Mouse (Mus musculus) monocyte, adult 2 months (primary cell): ENCODE data around the gene Pmepa1.
A peak's percentile ranks its signal among the peaks of the same experiment; 100 is the strongest.

Experiments
- DNase-seq, 2 experiments: peaks; one replicate each; pipeline ENCODE4 v3.0.0; 2022; ENCODE audit warnings: low spot score in 2 of 2, low read depth in 1 of 2

Gene Pmepa1

GRCm38 (mm10) chr2:173187182-173187855 is 89.0 kb downstream of the Pmepa1 start:
- no peak for DNase-seq

DNA sequence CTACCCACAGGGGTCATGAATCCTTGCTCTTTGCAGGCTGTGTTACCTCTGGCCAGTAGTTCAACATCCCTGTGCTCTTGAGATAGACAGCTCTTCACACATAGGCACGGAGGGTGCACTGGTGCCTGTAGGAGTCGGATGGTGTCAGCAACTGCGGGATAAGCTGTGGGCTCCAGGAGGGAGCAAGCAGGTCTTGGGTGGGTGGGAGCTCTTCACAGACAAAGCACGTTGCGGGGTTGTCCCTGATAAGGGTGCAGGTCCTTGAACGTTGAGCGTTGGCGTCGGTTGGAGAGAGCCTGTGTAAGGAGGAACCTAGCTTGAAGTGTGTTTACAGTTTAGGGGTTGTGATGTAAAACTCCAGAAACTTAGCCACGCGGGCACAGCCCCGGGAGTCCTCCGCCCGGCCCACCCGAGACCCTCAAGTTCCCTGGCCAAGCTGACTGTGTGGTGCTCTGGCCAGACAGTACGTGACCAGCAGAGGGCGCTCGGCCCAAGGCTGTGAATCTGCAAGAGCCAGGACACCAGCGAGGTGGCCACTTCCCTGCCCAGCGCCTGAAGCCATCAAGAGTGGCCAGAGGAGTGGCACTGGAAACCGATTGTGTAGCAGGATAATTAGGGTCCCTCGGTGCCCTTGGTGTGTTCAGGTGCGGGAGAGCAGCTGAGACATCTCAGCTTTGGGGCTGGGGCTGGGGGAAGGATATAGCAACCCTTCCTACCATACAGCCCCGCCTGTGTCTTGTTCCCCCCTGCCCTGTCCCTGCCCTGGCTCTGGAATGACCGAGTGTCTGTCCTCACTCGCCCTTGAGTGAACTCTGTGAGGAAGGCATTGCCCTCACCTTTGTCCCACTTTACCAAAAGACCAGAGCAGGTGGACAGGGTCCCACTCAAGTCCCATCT is 90.0 kb downstream of the Pmepa1 start:
- DNase-seq, result peak in 1 of 2 experiments; percentile 59

- no peak for DNase-seq
These were observed 91.1 kb downstream of the Pmepa1 start for GRCm38 (mm10) chr2:173185282-173185681.

- DNase-seq, result no peak
These were observed 91.8 kb downstream of the Pmepa1 start for GRCm38 (mm10) chr2:173184475-173185080.

- no peak for DNase-seq
These were observed 92.4 kb downstream of the Pmepa1 start for GRCm38 (mm10) chr2:173183836-173184460.

- no peak for DNase-seq
These were observed 93.0 kb downstream of the Pmepa1 start for GRCm38 (mm10) chr2:173183311-173183710.

DNA sequence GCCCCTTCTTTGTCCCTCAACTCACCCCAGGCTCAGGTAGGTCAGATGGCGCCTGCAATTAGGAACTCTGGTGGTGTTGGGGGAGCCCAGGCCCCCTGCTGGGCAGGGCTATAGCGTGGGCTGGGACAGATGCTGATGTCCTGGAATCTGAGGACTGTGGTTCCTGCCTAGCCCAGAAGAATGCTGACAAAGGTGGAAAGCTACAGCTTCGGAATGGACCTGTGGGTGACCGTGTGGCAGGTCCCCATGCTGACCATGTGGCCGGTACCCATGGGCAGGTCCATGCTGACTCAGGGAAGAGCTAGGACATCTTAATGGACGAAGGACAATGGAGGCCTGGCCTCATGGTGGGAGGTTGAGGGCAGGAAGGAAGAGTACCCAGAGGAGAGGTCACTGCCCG is 93.5 kb downstream of the Pmepa1 start:
- DNase-seq, result no peak

DNA sequence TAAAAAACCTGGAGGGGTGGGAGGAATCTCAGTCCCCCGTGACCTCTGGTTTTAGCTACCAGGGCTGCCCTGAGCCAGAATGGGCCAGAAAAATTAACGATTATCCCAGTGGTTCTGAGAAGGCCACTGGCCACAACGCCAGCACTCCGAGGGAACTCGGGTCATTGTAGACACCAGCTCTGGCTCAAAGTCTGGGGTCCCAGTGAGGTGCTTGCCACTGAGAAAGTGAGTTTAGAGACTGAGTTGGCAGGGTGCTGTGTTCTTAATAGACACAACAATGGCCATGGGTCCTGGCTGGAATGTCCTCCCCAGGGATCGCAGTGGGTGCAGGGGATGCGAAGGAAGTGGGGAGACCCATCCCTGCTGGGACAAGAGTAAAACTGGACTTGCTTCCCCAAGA is 94.4 kb downstream of the Pmepa1 start:
- no peak for DNase-seq

DNA sequence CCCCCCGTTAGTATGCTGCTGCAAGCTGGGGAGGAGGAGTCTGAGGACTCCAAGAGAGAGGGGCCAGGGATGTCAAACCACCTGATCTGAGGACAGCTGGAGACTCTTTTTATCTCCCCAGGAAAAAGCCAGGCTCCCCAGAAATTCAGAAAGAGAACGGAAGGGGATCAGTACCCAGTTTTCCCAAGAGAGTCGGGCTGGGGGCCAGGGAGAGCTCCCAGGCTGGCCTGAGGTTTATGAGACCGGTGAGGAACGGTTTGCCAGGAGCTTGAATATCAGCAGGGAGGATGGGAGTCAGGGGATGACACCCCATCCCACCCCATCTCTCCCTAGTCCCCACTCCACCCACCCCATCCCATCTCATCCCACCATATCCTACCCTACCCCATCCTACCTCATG is 94.8 kb downstream of the Pmepa1 start:
- DNase-seq, result no peak

DNA sequence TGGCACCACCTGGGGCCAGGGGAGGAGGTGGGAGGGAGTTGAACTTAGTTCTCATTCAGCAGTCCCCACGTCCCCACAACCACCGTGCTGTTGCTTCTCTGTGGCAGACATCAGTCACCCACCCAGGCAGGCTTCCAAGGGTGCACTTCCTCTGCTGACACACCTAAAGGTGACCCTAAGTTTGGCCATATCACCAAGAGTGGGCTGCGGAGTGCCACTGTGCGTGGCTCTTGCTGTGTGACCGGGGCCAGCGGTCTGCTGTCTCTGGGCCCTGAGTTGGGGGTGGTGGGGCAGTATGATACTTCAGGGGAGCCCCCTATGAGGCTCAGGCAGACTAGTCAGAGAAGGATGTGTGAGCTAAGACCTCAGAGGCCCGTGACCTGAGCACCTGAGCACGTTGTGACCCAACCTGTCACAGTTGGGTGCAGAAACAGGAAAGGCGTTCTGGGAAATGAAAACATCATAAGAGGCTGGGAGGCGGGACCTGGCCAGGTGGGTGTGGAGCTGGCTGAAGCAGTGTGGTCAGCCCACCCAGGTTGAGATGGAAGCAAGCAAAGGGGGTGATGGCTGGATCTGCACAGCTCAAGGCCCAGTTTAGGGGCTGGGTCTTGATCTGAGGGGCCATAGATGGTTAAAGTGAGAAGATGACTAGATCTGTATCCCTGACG is 95.5 kb downstream of the Pmepa1 start:
- no peak for DNase-seq

DNA sequence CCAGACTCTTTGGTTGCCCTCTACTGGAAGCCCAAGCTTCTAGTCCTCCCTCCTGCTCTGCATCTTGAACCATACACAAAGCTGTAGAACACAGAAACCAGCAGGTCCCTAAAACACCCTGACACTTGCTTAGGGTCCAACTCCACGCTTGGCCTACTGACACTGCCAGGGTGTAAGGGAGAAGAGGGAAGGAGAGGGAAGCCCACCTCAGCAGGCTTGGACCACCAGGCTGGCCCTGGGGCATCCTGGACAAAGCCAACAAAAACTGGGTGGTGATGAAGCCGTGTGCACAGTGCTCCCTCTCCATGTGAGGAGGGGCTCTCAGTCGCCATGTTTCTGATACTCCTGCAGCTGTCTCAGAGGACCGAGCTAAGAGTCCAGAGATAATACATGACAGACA is 96.3 kb downstream of the Pmepa1 start:
- no peak for DNase-seq

DNA sequence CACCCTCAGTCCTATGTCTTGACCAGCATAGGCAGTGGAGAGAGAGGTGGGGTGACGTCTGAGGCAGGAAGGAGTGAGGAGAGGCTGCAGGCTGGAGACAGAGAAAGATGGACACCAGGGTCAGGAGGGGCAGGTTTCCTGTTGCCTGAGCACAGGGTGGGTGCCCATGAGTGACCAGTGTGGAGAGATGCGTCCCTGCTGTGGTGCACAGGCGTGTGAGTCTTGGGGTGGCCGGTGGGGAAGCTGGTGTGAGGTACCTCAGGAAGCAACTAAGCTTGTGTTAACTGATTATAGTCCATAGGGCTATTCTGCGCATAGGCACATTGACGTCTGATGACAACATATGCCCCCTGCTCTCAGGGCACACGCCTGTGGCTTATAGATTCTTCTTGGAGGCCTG is 97.3 kb downstream of the Pmepa1 start:
- no peak for DNase-seq

DNA sequence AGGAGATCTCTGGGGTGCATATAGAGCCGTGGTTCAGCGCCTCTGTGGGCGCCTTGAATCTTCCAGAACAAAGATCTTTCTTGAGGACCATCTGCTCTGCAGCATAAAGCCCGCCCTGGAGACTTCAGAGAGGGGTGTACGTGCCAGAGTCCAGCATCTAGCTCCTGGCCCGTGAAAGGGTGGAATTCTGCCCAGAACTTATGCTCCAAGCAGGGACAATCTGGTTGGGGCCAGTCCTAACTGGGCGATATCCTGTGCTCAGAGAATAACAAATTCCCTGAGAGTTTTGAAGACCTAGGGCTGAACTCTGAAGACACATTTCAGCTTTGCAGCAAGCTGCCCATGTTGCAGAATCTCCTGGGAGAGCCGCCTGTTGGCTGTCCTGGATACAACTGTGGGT is 98.4 kb downstream of the Pmepa1 start:
- DNase-seq, result no peak

- DNase-seq, result no peak
These were observed 98.9 kb downstream of the Pmepa1 start for GRCm38 (mm10) chr2:173177481-173177880.

GRCm38 (mm10) chr2:173175703-173176102 is 100.6 kb downstream of the Pmepa1 start:
- no peak for DNase-seq

DNA sequence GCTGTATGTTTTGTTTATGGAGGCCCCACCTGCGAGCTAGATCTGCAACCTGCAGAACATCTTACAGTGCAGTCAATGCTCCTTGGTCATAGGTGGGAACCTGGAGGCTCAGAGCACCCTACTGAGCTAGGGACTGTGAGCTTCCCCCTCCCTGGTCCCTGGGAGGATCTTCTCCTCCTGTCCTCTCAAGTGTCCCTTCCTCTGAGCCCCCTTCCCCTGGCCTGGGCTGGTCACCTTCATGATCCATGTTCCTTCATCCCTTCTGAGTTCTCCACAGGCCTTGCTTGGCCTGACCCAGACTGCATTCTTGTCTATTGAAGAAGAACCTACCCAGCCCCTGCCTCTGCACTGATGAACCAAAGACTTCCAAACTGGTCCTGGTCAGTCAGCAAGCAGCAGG is 101.8 kb downstream of the Pmepa1 start:
- DNase-seq, result no peak
